Mouse (Mus musculus) retina, embryonic 14.5 days (tissue): ENCODE measurements at regions not wholly inside any gene's neighbourhood (a gene's known extent, or its start where the extent isn't known, plus 50 kb on each side); places are given as distances from the start of the nearest gene placed in this dataset.
A peak's percentile ranks its signal among the peaks of the same experiment; 100 is the strongest.

Experiments used
- DNase-seq: peaks from one replicate; pipeline ENCODE4 v3.0.0-alpha.2; 2015; ENCODE audit warnings: low spot score

DNA sequence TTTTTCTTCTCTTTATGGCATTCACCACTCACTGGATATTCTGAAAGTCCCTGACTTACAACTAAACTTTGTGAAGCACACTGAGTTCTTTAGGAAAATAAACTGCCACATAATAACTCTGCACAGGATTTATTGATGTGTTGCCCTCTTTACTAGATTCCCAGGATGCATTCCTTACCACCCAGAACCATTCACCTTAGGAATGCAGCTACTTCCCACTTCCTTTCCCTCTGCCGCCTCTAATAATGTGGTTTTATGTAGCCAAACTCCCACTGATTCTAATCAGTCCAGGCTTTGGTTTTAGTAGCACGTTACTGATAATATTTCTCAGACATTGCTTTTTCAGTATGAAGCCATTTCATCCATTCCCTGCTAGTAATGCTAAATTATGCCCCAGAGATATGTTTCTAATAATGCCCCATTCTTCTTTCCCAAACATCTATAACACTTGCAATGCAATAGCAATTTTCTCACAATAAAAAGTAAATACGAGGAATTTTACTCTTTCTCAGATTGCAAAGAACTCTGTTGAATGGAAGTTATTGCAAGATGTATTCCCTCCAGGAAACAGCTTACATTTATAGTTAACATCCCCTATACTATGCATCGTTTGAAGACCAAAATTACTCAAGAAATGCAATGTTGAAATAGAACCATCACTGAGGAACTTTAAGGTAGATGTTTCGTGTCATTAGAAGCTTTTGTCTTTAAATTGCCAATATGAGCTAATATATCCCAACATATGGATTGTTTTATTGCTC, 145.2 kb upstream of the Zpld1 start:
- DNase-seq, result no peak

DNA sequence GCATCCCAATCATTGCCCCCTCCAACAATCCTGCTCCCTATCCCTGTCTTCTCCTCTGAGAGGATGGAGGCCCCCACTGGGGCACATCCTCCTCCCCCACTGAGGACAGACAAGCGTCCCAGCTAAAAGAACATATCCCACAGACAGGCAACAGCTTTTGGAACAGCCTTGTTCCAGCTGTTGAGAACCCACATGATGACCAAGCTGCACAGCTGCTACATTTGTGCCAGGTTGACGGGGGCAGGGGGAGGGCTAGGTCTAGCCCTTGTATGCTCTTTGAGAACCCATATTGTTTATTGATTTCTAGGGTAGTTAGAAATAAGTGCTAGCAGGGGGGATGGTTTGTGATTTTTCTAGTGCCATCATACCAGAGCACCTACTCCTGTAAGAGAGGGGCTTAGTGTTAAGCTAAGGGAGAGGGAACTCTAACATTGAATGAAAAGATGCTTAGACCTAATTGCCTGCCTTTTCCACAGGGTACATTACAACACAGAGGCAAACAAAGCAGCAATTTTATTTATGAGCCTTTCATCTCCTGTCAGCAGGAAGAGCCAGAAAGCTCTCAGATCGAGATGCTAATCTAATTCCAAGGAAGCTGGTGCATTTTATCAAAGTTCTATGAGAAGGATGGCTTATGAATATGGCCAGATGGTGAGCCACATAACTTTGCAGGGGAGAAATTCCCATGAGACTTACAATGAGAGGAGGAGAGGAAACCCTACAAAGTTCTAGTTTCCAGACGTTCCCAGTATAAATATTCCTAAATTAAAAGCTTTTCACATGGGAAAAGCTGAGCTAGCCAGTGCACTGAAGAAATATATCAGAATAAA, 137.6 kb upstream of the Zpld1 start:
- no peak for DNase-seq

DNA sequence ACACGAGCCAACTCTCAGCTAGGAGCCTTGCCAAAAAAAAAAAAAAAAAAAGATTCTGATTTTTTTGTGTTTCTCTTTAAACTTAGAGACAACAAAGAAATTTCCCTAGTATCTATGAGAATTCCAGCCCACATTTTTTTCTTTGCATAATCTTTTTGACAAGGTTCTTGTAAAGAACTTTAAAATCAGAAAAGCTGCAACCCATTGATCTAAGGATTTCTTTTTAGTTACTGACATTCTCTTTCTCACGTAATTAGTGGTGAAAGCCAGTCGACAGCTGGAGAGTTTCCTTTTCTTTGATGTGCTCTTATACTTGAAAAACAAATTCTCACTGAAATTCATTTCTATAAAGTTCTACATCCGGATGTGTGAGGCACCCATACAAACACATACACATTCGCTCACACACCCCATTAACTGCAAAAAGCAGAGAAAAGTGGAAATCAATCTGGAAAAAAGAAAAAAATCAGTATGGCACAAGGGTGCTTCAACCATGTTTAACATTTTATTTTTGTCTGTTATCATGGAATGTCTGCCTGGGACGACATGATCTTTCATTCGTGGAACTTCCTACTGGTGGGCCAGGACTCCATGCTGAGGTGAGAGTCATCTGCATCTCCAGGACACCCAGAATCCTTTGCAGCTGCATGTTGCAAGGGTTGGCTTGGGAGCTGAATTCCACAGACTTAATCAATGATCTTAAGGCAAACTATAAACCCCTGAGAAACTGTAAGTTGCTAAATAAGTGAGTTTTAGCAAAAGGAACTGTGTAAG, 124.0 kb upstream of the Zpld1 start:
- DNase-seq, result no peak

DNA sequence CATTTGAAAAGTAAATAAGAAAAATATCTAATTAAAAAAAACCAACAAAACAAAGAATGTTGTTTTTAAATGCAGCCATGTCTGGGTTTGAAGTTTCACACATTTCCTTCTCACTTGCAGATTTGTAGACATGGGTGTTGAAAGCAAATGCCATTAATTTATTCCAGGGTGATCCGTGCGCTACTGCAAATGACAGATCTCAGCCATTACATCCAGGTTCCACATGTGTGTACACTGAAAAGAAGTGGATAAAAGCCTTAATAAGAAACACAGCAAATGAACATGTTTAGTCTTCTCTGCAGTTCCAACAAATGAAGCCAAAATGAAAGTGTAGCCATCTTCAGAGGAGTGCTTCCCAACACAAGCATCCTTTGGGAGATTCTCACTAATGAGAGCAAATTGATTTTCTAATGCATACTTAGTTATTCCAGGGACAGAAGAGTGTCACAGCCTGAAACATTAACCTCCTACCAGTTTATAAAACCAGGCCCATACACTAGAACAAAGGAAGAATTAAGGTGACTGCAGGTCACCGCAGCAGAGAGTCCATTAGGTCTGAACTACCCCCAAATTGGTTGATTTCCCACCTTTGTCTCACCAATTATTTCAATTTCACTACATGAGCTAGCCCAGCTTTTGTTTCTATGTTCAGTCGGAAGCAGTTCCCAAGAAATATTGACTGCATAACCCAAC, 123.2 kb upstream of the Zpld1 start:
- peak; percentile 20 for DNase-seq

DNA sequence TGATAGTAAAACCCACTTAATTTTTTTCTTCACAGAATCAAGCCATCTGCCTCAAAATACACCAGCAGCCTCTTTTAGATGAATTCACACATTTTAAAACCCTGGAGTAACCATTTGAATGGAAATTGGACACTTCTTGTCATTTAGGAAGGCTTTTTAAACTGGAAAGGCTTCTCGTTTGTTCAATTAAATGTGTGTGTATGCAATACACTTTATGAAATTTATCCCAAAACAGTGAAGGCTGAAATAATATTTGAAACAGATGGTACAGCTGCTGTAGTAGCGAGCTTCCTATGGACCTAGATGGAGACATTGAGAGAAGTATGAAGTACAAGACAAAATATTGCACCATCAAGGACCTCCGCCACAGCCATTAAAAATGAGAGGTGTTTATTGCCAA, 121.1 kb upstream of the Zpld1 start:
- DNase-seq, result no peak

DNA sequence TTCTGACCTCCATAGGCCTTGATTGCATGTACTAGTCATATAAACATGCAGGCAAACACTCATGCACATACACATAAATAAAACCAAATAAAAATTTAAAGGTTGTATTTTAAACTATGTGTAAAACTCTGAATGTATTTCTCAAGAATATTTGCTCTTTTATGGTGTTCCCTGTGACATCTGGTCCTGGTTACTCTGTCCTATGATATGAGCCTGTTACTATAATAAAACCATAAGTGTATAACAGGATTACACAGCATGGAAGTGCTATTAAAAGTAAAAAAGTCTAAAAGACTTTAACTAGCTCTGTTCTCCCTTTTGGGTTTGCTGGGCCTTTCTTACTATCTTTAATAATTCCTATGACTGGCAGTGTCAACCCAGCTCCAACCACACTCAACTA, 103.0 kb upstream of the Zpld1 start:
- DNase-seq, result no peak

DNA sequence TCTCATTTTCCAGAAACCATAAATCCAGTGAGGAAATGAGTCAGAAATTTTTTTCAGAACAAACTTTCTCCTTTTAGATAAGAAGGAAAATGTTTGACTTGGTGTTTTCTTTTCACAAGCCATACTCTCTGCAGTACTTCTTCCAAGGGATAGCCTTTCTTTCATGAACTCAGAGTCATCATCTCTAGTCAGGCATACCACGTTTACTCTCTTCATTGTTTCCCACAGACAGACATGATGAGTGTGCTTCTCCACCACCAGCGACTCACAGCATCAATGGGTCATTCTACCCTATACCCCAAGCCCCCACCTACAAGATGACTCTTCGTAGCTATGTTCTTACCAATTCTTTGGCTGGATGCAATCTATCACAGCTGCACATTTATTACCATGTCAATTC, 97.1 kb upstream of the Zpld1 start:
- no peak for DNase-seq

DNA sequence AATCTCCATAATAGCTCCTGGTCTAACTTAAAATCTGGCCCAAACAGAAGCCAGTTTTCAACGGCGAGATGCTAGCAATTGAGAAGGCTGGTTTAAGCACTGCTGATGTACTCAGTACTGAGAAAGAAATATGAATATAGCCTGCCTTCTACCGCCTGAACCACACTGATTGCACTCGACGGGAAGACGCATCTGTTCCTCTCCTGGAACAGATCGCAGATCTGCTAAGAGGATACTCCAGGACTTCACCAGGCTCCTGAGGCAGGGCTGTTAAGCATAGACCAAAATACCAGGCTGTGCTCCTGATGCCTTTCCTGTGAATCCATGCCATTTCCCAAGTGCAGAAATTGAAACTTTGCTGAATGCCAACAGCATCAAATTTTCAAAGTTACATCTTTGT, 92.6 kb upstream of the Zpld1 start:
- no peak for DNase-seq

DNA sequence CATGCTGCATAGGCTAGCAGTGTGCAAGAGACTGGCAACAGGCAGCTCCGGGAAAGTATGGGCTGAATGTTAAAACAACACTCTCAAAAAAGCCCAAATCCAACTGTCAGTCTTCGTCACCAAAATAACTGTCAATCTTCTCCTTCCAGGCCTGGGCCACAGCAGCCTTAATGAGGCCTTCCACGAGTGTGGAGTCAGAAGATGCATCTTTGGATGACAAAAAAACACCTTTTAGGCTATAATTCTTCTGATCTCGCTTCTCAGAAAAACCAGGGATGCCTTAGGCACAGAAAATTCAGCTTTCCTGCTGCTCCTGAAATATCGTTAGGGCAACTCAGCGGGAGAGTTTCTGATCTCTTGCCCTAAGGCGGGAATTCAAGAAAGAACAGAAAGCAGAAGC, 82.2 kb upstream of the Zpld1 start:
- DNase-seq, result no peak

DNA sequence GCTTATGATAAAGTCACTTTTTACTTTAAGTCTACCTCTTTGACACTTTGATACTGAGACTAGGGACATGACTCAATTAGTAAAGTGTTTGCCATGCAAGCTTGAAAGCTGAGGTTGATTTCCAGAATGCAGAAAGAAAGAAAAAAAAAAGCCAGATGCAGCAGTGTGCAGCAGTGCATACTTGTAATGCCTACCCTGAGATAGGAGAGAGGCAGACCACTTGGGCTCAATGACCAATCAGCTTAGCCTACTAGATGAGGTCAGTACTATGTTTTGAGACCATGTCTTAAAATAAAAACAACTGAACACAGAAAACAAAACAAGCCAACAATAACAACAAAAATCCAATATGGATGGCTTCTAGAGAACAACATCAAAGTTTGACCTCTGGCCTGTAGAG, 81.4 kb upstream of the Zpld1 start:
- no peak for DNase-seq

DNA sequence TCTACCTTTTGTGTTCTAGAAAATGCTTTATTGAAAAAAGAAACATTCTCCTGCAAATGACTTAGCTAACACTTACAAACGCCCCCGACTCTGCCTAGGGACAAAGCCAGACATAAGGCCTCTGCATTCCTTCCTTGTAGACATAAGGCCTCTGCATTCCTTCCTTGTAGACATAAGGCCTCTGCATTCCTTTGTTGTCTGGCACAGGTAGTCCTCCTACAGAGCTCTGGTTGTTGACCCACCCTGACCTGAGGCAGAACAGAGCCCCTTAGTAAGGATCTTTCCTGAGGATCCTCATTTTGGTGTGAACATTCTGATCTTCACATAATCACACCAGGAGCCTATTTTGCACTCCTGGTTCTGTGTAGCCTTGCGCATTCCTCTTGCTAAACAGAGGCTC, 80.9 kb upstream of the Zpld1 start:
- no peak for DNase-seq

DNA sequence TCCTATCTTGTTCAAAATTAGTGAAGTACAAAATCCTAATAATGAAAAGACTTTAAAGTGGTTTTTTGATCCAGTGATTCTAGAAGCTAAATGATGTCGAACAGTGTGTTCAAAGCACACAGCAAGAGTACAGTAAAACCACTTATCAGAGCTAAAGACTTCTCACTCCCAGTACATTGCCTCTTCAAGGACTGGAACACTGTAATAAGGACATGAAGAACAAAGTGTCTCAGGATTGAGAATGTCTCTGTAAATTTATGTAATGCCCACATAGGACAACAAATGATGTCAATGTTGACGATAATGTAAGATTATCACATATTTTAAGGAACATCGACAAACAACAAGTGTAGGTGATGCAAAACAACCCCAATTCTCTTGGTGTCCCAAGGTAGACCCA, 78.1 kb upstream of the Zpld1 start:
- no peak for DNase-seq

DNA sequence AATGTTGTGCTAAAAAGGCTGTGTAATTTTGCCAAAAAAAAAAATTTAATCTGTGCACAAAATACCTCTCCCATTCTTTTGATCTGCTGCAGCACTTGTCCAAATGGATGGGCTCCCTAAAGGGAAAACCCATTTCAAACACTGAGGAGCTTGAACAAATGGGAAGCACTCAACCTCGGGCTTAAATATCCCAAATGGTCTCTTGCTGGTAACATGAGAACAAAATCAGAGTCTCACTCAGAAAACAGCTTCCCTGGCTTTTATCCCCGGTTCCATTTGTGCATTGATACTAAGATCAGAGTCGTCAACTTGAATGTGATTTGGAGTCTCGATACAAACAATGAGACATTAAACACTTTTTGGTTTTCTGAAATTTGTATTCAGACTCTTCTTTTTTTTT, 59.9 kb upstream of the Zpld1 start:
- no peak for DNase-seq

DNA sequence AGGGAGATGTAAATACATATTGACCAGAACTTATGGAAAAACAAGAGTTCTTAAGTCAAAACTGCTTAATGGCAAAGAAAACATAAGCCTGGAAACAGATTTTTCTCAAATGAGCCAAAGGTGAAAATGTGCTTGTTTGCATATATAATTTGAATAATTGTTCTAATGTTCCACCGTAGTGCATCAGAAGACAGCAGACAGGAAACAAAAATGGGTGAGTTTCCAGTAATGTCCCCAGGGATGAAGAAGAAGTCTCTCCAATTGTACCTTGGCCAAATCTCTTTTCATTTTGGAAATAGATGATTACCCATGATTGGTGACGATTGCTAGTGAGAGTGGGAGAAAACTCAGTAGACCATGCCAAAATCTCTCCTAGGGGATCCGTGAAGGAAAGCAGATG, 58.3 kb upstream of the Zpld1 start:
- DNase-seq, result no peak
